Mouse (Mus musculus) adipose tissue, adult 10 weeks (tissue): ENCODE results near the gene Plet1. TPM values are rescaled to one million over a fixed set of nuclear protein-coding genes. Genes with fewer than 3 reads are reported as not detected.

Experiments
- polyA plus RNA-seq: library from polyadenylated mRNA; stranded (reverse); fragments of 350-450 nt; fragmentation: Illumina TruSeq; extraction: RNeasy Lipid Tissue Mini Kit (QIAGEN cat#74804); gene quantifications from one replicate; pipeline ENCODE4 v1.2.3, GENCODE M21; 2014; ENCODE audit warnings: low read depth, low replicate concordance

Gene Plet1
- 31.1 TPM for polyA plus RNA-seq

DNA sequence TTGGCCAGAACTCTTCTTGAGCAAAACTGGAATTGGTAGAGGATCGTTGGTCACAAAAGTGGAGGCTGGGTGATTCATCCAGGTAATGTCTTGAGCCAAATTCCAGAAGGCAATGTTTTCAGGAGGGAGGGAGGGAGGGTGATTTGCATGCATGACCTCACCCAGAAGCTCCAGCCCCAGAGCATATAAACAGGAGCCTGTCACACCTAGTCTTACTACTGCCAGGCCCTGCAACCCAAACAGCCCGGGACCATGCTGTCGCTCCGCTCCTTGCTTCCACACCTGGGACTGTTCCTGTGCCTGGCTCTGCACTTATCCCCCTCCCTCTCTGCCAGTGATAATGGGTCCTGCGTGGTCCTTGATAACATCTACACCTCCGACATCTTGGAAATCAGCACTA lies at the start of gene Plet1:
Gene Plet1, plus strand, starts transcription at position 215 of the 400 bp plus-strand sequence.

GRCm38 (mm10) chr9:50528293-50528892 lies 34.1 kb downstream of the Plet1 start, which contains the start of gene Pts:
TSS of gene Pts (minus strand) at chr9:50528724.

DNA sequence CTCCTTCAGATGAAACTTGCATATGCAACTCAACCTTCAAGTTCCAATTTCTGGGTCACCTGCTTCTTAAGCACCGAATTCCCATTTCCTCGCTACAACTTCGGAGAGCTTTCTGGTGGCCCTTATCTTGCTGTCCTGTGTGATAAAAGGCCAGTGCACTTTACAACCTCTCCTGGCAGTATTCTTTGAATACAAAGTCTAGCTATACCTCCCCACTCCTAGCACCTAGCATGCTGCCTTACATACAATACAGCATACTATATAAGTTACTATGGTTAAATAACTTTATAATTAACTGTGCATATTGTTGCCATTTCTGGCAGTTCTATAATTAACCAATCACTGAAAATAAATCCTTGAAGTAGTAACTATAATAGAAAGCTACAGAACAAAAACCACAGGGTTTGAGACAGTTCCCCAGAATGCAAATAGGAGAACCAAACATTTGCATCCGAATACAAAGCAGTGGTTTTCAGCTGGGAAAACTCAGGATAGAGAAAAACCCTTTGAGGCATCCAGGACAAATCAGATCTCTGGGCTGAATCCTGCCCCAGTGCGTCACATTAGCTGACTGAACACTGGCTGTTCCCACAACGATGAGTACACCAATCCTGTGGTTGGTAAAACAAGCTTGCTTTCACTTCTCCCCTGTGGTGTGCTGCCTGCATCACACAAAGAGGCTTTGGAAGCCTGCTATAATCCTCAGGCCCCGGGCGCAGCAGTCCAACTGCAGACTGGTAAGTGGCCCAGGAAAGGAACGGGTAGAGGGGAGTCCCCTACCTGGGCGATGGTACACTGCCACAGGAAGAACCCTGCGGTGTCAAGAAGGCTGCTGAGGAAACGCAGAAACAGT lies 60.1 kb downstream of the Plet1 start, which contains the start of gene Il18:
Gene Il18, plus strand, starts transcription at position 587 of the 853 bp plus-strand sequence.

DNA sequence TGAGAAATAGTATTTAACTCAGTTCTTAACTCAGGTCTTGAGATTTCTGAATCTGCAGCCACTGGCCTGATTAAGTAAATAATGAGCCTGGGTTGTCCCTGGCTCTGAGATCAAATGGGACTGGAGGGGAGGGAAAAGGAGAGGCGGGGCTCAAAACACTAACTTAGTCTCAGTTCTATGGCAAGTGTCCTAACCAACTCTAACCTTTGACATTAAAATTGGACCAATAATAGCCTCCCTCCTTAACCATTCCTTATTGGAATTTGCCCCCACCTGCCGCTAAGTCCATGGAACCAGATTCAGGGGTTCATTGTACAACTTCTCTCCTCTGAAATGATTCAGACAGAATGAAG lies 60.7 kb downstream of the Plet1 start, which contains the start of gene Bco2:
Gene Bco2, minus strand, starts transcription at position 88 of the 353 bp plus-strand sequence.

Other genes starting within 250 kb of the Plet1 start
- 133 TPM for gene Rpl10-ps3, start 149.6 kb upstream of the Plet1 start, polyA plus RNA-seq
- gene Pts, start 34.2 kb downstream of the Plet1 start, polyA plus RNA-seq = 103 TPM
- 8.4 TPM for gene Il18, start 60.3 kb downstream of the Plet1 start, polyA plus RNA-seq
- gene Bco2, start 60.7 kb downstream of the Plet1 start, polyA plus RNA-seq = 1.3 TPM
- gene Tex12, start 66.8 kb downstream of the Plet1 start, polyA plus RNA-seq = not detected
- gene Sdhd, start 109.3 kb downstream of the Plet1 start, polyA plus RNA-seq = 177 TPM
- gene Timm8b, start 109.4 kb downstream of the Plet1 start, polyA plus RNA-seq = 241 TPM
- 6.5 TPM for gene Pih1d2, start 122.8 kb downstream of the Plet1 start, polyA plus RNA-seq
- 16.4 TPM for gene Nkapd1, start 122.9 kb downstream of the Plet1 start, polyA plus RNA-seq
- 58.6 TPM for gene Dlat, start 165.3 kb downstream of the Plet1 start, polyA plus RNA-seq
- 3.1 TPM for gene Dixdc1, start 245.0 kb downstream of the Plet1 start, polyA plus RNA-seq